Mouse (Mus musculus) left cerebral cortex, postnatal 36 days (tissue): Measurements from ENCODE around the gene Pacrg. TPM values are rescaled to one million over a fixed set of nuclear protein-coding genes. Genes with fewer than 3 reads are reported as not detected.

ENCODE experiments used
- DNase-seq, 2 experiments: peaks; one replicate each; pipeline ENCODE4 v3.0.0; 2021 to 2022; ENCODE audit warnings: low spot score in 2 of 2, mixed read lengths in 1 of 2
- intact Hi-C: fragments of 180-260 bp; cut with DNase I; formaldehyde crosslinking; loops from one replicate; pipeline ENCODE4 v1.15.1; 2025
- total RNA-seq, 2 experiments: library from RNA; stranded (reverse); gene quantifications; 2 replicates each; pipeline ENCODE4 v1.2.3; 2021

Gene Pacrg
- total RNA-seq, 2 experiments from 2014 or later = 16.1 to 16.8 TPM

- no peak for DNase-seq
- intact Hi-C loops = no loop called here
Measured at GRCm38 (mm10) chr17:10473175-10473574, 366.9 kb downstream of the Pacrg start.

GRCm38 (mm10) chr17:10469874-10470568 lies 370.1 kb downstream of the Pacrg start:
- intact Hi-C loops = no loop called here
- no peak for DNase-seq

GRCm38 (mm10) chr17:10467102-10467501 lies 373.0 kb downstream of the Pacrg start:
- intact Hi-C loops = no loop called here
- DNase-seq = no peak

- DNase-seq = no peak
- intact Hi-C loops = no loop called here
Measured at GRCm38 (mm10) chr17:10465467-10465866, 374.6 kb downstream of the Pacrg start.

GRCm38 (mm10) chr17:10464700-10465099 lies 375.4 kb downstream of the Pacrg start:
- intact Hi-C loops = no loop called here
- DNase-seq = no peak

- intact Hi-C loops = no loop called here
- no peak for DNase-seq
Measured at GRCm38 (mm10) chr17:10463626-10464025, 376.5 kb downstream of the Pacrg start.

GRCm38 (mm10) chr17:10460916-10461315 lies 379.2 kb downstream of the Pacrg start:
- no peak for DNase-seq
- intact Hi-C loops = no loop called here

GRCm38 (mm10) chr17:10458743-10459142 lies 381.4 kb downstream of the Pacrg start:
- DNase-seq = no peak
- intact Hi-C loops = no loop called here

- DNase-seq = no peak
- intact Hi-C loops = no loop called here
Measured at GRCm38 (mm10) chr17:10456409-10456808, 383.7 kb downstream of the Pacrg start.

- intact Hi-C loops = no loop called here
- no peak for DNase-seq
Measured at GRCm38 (mm10) chr17:10455961-10456360, 384.1 kb downstream of the Pacrg start.

GRCm38 (mm10) chr17:10454406-10454805 lies 385.7 kb downstream of the Pacrg start:
- intact Hi-C loops = no loop called here
- no peak for DNase-seq

- DNase-seq = no peak
- intact Hi-C loops = no loop called here
Measured at GRCm38 (mm10) chr17:10452801-10453200, 387.3 kb downstream of the Pacrg start.

GRCm38 (mm10) chr17:10451306-10452077 lies 388.6 kb downstream of the Pacrg start:
- no peak for DNase-seq
- intact Hi-C loops = no loop called here

- DNase-seq = no peak
Measured at GRCm38 (mm10) chr17:10449800-10450299, 390.3 kb downstream of the Pacrg start.

GRCm38 (mm10) chr17:10448417-10448816 lies 391.7 kb downstream of the Pacrg start:
- intact Hi-C loops = no loop called here

More at GRCm38 (mm10) chr17:10449800-10450299, 390.3 kb downstream of the Pacrg start:
- intact Hi-C loops = no loop called here

GRCm38 (mm10) chr17:10441501-10442111 lies 398.5 kb downstream of the Pacrg start:
- intact Hi-C loops = no loop called here
- no peak for DNase-seq

More at GRCm38 (mm10) chr17:10448417-10448816, 391.7 kb downstream of the Pacrg start:
- DNase-seq = no peak

- intact Hi-C loops = no loop called here
- DNase-seq = no peak
Measured at GRCm38 (mm10) chr17:10440961-10441360, 399.1 kb downstream of the Pacrg start.

- intact Hi-C loops = no loop called here
- DNase-seq = no peak
Measured at GRCm38 (mm10) chr17:10439815-10440214, 400.3 kb downstream of the Pacrg start.

- intact Hi-C loops = no loop called here
- DNase-seq = no peak
Measured at GRCm38 (mm10) chr17:10434867-10435266, 405.2 kb downstream of the Pacrg start.

- intact Hi-C loops = no loop called here
- DNase-seq = no peak
Measured at GRCm38 (mm10) chr17:10432525-10433180, 407.5 kb downstream of the Pacrg start.
